Mouse (Mus musculus) heart, embryonic 10.5 days (tissue): ENCODE measurements around the gene Gm3402. TPM values are rescaled to one million over a fixed set of nuclear protein-coding genes. Genes with fewer than 3 reads are reported as not detected.
"Not testable (repeated sequence)": the region's sequence is repeated elsewhere in the genome, so short reads cannot be mapped to it uniquely, and the experiment has no call there.

Experiments used
- DNase-seq: peaks from one replicate; pipeline ENCODE4 v3.0.0-alpha.2; 2017; ENCODE audit warnings: low spot score
- H3K27ac ChIP-seq: fragments of 300-500 bp; sonication (generic); 2 replicates; pipeline ENCODE4 v1.5.1; 2016; ENCODE audit warnings: mild to moderate bottlenecking
- H3K27me3 ChIP-seq: fragments of 300-500 bp; sonication (generic); 2 replicates; pipeline ENCODE4 v1.6.1; 2016; ENCODE audit warnings: mild to moderate bottlenecking; ENCODE audit not compliant: poor library complexity, insufficient read depth, severe bottlenecking
- H3K36me3 ChIP-seq: fragments of 300-500 bp; sonication (generic); 2 replicates; pipeline ENCODE4 v1.6.1; 2016; ENCODE audit warnings: mild to moderate bottlenecking, moderate library complexity
- H3K4me1 ChIP-seq: fragments of 300-500 bp; sonication (generic); 2 replicates; pipeline ENCODE4 v1.6.1; 2016; ENCODE audit warnings: mild to moderate bottlenecking
- H3K4me3 ChIP-seq: fragments of 300-500 bp; sonication (generic); 2 replicates; pipeline ENCODE4 v1.5.1; 2016; ENCODE audit warnings: mild to moderate bottlenecking, moderate library complexity
- H3K9me3 ChIP-seq: fragments of 300-500 bp; sonication (generic); 2 replicates; pipeline ENCODE4 v1.6.1; 2016; ENCODE audit warnings: mild to moderate bottlenecking, moderate library complexity
- WGBS: fragments of 180-500 bp; shearing (Covaris S2); methylation state at CpG from one replicate; pipeline ENCODE4 v1.1.7; 2016; 5-methylcytosine and 5-hydroxymethylcytosine counted together
- polyA plus RNA-seq: library from polyadenylated mRNA; unstranded; fragments of >200 nt; fragmentation: Nextera tagmentation; extraction: Ambion mirVana; gene quantifications from 2 replicates; pipeline ENCODE4 v1.2.1, GENCODE M21; 2016

Gene Gm3402
- not detected in 2 replicates for polyA plus RNA-seq

GRCm38 (mm10) chr5:146513823-146514222 lies at the start of gene Gm3402:
Gene Gm3402 (plus strand): TSS chr5:146514123.
- DNase-seq: not testable (repeated sequence)
- 93% methylated on average over 2 of the region's 5 CpGs for WGBS

GRCm38 (mm10) chr5:146466663-146467062 lies 47.3 kb upstream of the Gm3402 start:
- no peaks in the 10 kb centered on the region for H3K4me1 ChIP-seq
- WGBS: 90% methylated on average over 19 of the region's 19 CpGs
- no peak overlapping the region for H3K27ac ChIP-seq
- 0 out of 2 replicates have a peak, but pooled peaks cover 5% of the 10 kb centered on the region for H3K27me3 ChIP-seq
- H3K36me3 ChIP-seq: no peaks in the 10 kb centered on the region
- H3K9me3 ChIP-seq: no peaks in the 10 kb centered on the region
- no peak for DNase-seq
- no peak overlapping the region for H3K4me3 ChIP-seq

More at GRCm38 (mm10) chr5:146513823-146514222, at the start of gene Gm3402:
- H3K27me3 ChIP-seq, H3K36me3 ChIP-seq, H3K9me3 ChIP-seq, H3K4me3 ChIP-seq, H3K27ac ChIP-seq, H3K4me1 ChIP-seq: not testable (repeated sequence)

- no peak for DNase-seq
- no peak overlapping the region for H3K4me3 ChIP-seq
- no peaks in the 10 kb centered on the region for H3K4me1 ChIP-seq
- H3K27me3 ChIP-seq: 0 out of 2 replicates have a peak, but pooled peaks cover 5% of the 10 kb centered on the region
- no peak overlapping the region for H3K27ac ChIP-seq
- WGBS: 84% methylated on average over 9 of the region's 9 CpGs
- H3K9me3 ChIP-seq: no peaks in the 10 kb centered on the region
- no peaks in the 10 kb centered on the region for H3K36me3 ChIP-seq
Observed at GRCm38 (mm10) chr5:146468311-146468710, 45.6 kb upstream of the Gm3402 start.

GRCm38 (mm10) chr5:146470821-146471220 lies 43.1 kb upstream of the Gm3402 start:
- Histone ChIP-seq H3K27me3 (0 out of 2 replicates have a peak, but pooled peaks cover 3% of the 10 kb centered on the region), H3K36me3 (no peaks in the 10 kb centered on the region), H3K27ac (no peak overlapping the region), H3K4me1 (no peaks in the 10 kb centered on the region), H3K9me3 (no peaks in the 10 kb centered on the region), H3K4me3 (no peak overlapping the region)
- DNase-seq: no peak
- 84% methylated on average over 9 of the region's 9 CpGs for WGBS

GRCm38 (mm10) chr5:146471311-146471710 lies 42.6 kb upstream of the Gm3402 start:
- Histone ChIP-seq H3K4me3 (no peak overlapping the region), H3K27ac (no peak overlapping the region), H3K36me3 (no peaks in the 10 kb centered on the region), H3K27me3 (no peaks in the 10 kb centered on the region), H3K9me3 (no peaks in the 10 kb centered on the region), H3K4me1 (no peaks in the 10 kb centered on the region)
- 78% methylated on average over 5 of the region's 5 CpGs for WGBS
- no peak for DNase-seq

GRCm38 (mm10) chr5:146471821-146472220 lies 42.1 kb upstream of the Gm3402 start:
- Histone ChIP-seq H3K27ac (no peak overlapping the region), H3K9me3 (no peaks in the 10 kb centered on the region), H3K4me3 (no peak overlapping the region), H3K27me3 (no peaks in the 10 kb centered on the region), H3K36me3 (no peaks in the 10 kb centered on the region), H3K4me1 (no peaks in the 10 kb centered on the region)
- no peak for DNase-seq
- 91% methylated on average over 12 of the region's 12 CpGs for WGBS

- 11% methylated on average over 4 of the region's 4 CpGs for WGBS
- not testable (repeated sequence) for H3K9me3 ChIP-seq, H3K27ac ChIP-seq, H3K27me3 ChIP-seq, H3K4me3 ChIP-seq, H3K36me3 ChIP-seq, DNase-seq, H3K4me1 ChIP-seq
Observed at GRCm38 (mm10) chr5:146479564-146479963, 34.4 kb upstream of the Gm3402 start.

GRCm38 (mm10) chr5:146481665-146482064 lies 32.3 kb upstream of the Gm3402 start, which contains the start of gene Gm6408:
Gene Gm6408 (plus strand): TSS chr5:146481965.
- not testable (repeated sequence) for H3K36me3 ChIP-seq, H3K27me3 ChIP-seq, H3K4me1 ChIP-seq, H3K27ac ChIP-seq, H3K4me3 ChIP-seq, DNase-seq, H3K9me3 ChIP-seq
- 85% methylated on average over 3 of the region's 3 CpGs for WGBS

- 12% methylated on average over 3 of the region's 4 CpGs for WGBS
- not testable (repeated sequence) for H3K27me3 ChIP-seq, H3K27ac ChIP-seq
Observed at GRCm38 (mm10) chr5:146488959-146489358, 25.0 kb upstream of the Gm3402 start.

GRCm38 (mm10) chr5:146491063-146491462 lies 22.9 kb upstream of the Gm3402 start, which contains the start of gene Gm6370:
Gene Gm6370 (plus strand): TSS chr5:146491363.
- H3K4me1 ChIP-seq, DNase-seq, H3K4me3 ChIP-seq, H3K27me3 ChIP-seq, H3K36me3 ChIP-seq, H3K27ac ChIP-seq, H3K9me3 ChIP-seq: not testable (repeated sequence)
- no CpG with 5 or more reads among the region's 5 CpGs for WGBS

More at GRCm38 (mm10) chr5:146488959-146489358, 25.0 kb upstream of the Gm3402 start:
- not testable (repeated sequence) for DNase-seq, H3K36me3 ChIP-seq, H3K9me3 ChIP-seq, H3K4me1 ChIP-seq, H3K4me3 ChIP-seq

GRCm38 (mm10) chr5:146502099-146502498 lies 11.8 kb upstream of the Gm3402 start, which contains the start of gene 4930449I24Rik:
Gene 4930449I24Rik (plus strand): TSS chr5:146502399.
- not testable (repeated sequence) for H3K4me1 ChIP-seq, H3K9me3 ChIP-seq, H3K36me3 ChIP-seq, H3K27ac ChIP-seq, DNase-seq, H3K27me3 ChIP-seq, H3K4me3 ChIP-seq
- WGBS: no CpG with 5 or more reads among the region's 5 CpGs

- H3K9me3 ChIP-seq, H3K27me3 ChIP-seq, H3K4me3 ChIP-seq, H3K27ac ChIP-seq, H3K36me3 ChIP-seq, H3K4me1 ChIP-seq, DNase-seq: not testable (repeated sequence)
- 89% methylated on average over 3 of the region's 3 CpGs for WGBS
Observed at GRCm38 (mm10) chr5:146525501-146525900, 11.6 kb downstream of the Gm3402 start, which contains the start of gene Gm3404. Gene Gm3404 (plus strand): TSS chr5:146525801.

GRCm38 (mm10) chr5:146537347-146537746 lies 23.4 kb downstream of the Gm3402 start, which contains the start of gene Gm3409:
Gene Gm3409 (plus strand): TSS chr5:146537647.
- not testable (repeated sequence) for H3K36me3 ChIP-seq, H3K4me1 ChIP-seq, H3K9me3 ChIP-seq, H3K27ac ChIP-seq, H3K27me3 ChIP-seq, H3K4me3 ChIP-seq, DNase-seq
- 69% methylated on average over 3 of the region's 3 CpGs for WGBS

- not testable (repeated sequence) for H3K27me3 ChIP-seq, H3K9me3 ChIP-seq, H3K36me3 ChIP-seq, DNase-seq, H3K4me1 ChIP-seq, H3K27ac ChIP-seq, H3K4me3 ChIP-seq
- no CpG with 5 or more reads among the region's 3 CpGs for WGBS
Observed at GRCm38 (mm10) chr5:146555836-146556235, 41.9 kb downstream of the Gm3402 start, which contains the start of gene Gm3415. Gene Gm3415 (plus strand): TSS chr5:146556136.
